Mouse (Mus musculus): ENCODE data around the gene Stag3. TPM values are rescaled to one million over a fixed set of nuclear protein-coding genes. Genes with fewer than 3 reads are reported as not detected.

Gene Stag3
- total and polyA plus RNA-seq, 3 experiments: 0.07 TPM; not detected in 2

- TF ChIP-seq TAL1 (IDR thresholded peaks at IDR 0.05; ENCODE audit: low read length) (no peak; the same call in 1 of the 2 replicates), ELF1 (IDR thresholded peaks at IDR 0.05; ENCODE audit: low read depth, low read length) (no peak), E2F4 (IDR thresholded peaks at IDR 0.05; ENCODE audit: borderline replicate concordance, low read depth, low read length) (no peak), MXI1 (IDR thresholded peaks at IDR 0.05; ENCODE audit: low read depth, low read length) (0 out of 2 replicates have a peak, but pooled peaks have one; percentile 16), KAT2A (conservative IDR thresholded peaks at IDR 0.05; ENCODE audit: low read depth, low read length) (no peak), USF2 (IDR thresholded peaks at IDR 0.05; ENCODE audit: borderline replicate concordance in 1 of 2, insufficient read depth in 1 of 2, low read depth in 1 of 2, low read length in 2 of 2) (no peak), MEF2A (IDR thresholded peaks at IDR 0.05; ENCODE audit: extremely low read depth, insufficient replicate concordance, low read depth, low read length, poor library complexity, severe bottlenecking) (no peak), ZMIZ1 (IDR thresholded peaks at IDR 0.05; ENCODE audit: low read depth, low read length) (no peak), GATA1 (IDR thresholded peaks at IDR 0.05; ENCODE audit: low read depth, low read length) (0 out of 2 replicates have a peak, but pooled peaks have one; percentile 20), SIN3A (IDR thresholded peaks at IDR 0.05; ENCODE audit: low read length) (no peak; the same call in 1 of the 2 replicates), MYC (IDR thresholded peaks at IDR 0.05; ENCODE audit: low read depth, low read length) (no peak), CTCF (IDR thresholded peaks at IDR 0.05 in 2 of 3, conservative IDR thresholded peaks at IDR 0.05 in 1 of 3; ENCODE audit: control insufficient read depth in 1 of 3, insufficient read depth in 1 of 3, low read depth in 2 of 3, low read length in 3 of 3, poor library complexity in 1 of 3, severe bottlenecking in 1 of 3) (no peak), MYB (IDR thresholded peaks at IDR 0.05; ENCODE audit: low read depth, low read length) (no peak), JUND (IDR thresholded peaks at IDR 0.05; ENCODE audit: low read depth, low read length) (no peak), MAFK (IDR thresholded peaks at IDR 0.05; ENCODE audit: borderline replicate concordance, low read depth, low read length) (no peak), BHLHE40 (IDR thresholded peaks at IDR 0.05; ENCODE audit: borderline replicate concordance, low read depth, low read length) (no peak), NELFE (IDR thresholded peaks at IDR 0.05; ENCODE audit: low read depth, low read length) (no peak), UBTF (IDR thresholded peaks at IDR 0.05; ENCODE audit: borderline replicate concordance, insufficient read depth, low read depth, low read length) (no peak), POLR2AphosphoS2 (IDR thresholded peaks at IDR 0.05; ENCODE audit: low read length) (no peak; the same call in 1 of the 2 replicates), RCOR1 (IDR thresholded peaks at IDR 0.05; ENCODE audit: low read depth, low read length) (peak; percentile 57), RAD21 (IDR thresholded peaks at IDR 0.05; ENCODE audit: low read depth, low read length) (no peak), NRF1 (IDR thresholded peaks at IDR 0.05; ENCODE audit: insufficient read depth, low read depth, low read length, poor library complexity, severe bottlenecking) (no peak)
These were observed 23.0 kb upstream of the Stag3 start (continued) for GRCm38 (mm10) chr5:138256966-138257584.

GRCm38 (mm10) chr5:138257585-138257978 is 22.5 kb upstream of the Stag3 start:
- Histone ChIP-seq H3K9ac (ENCODE audit: control insufficient read depth, low read depth, low read length, poor library complexity, severe bottlenecking) (peak overlapping the region; percentile 1; the same call in 1 of the 2 replicates), H3K27me3 (ENCODE audit: control insufficient read depth in 1 of 2, insufficient read depth in 2 of 2, low read length in 2 of 2) (no peaks in the 10 kb centered on the region; a peak in 1 of 4 replicates), H3K9me3 (replicated peaks; ENCODE audit: insufficient read depth, low read length) (no peaks in the 10 kb centered on the region), H3K36me3 (ENCODE audit: control insufficient read depth in 1 of 2, insufficient read depth in 2 of 2, low read length in 2 of 2) (peaks cover 3 to 61% of the 10 kb centered on the region in 2 experiments; a peak in 3 of 4 replicates), H3K4me1 (ENCODE audit: control insufficient read depth in 1 of 2, insufficient read depth in 2 of 2, low read length in 2 of 2) (peaks cover 12 to 68% of the 10 kb centered on the region in 2 experiments), H3K79me2 (ENCODE audit: control insufficient read depth, insufficient read depth, low read length, poor library complexity) (peaks cover 30% of the 10 kb centered on the region), H3K4me3 (ENCODE audit: control insufficient read depth in 1 of 2, insufficient read depth in 1 of 2, low read depth in 2 of 2, low read length in 2 of 2) (no peak overlapping the region), H3K27ac (ENCODE audit: control insufficient read depth, low read depth, low read length) (peak overlapping the region; percentile 73)
- peak; percentile 26 for DNase-seq (ENCODE audit: low read depth, low spot score)
- TF ChIP-seq HCFC1 (IDR thresholded peaks at IDR 0.05; ENCODE audit: low read depth, low read length): no peak
- no peak for TF ChIP-seq RAD21 (IDR thresholded peaks at IDR 0.05; ENCODE audit: low read depth, low read length)
- no peak for TF ChIP-seq E2F4 (IDR thresholded peaks at IDR 0.05; ENCODE audit: borderline replicate concordance, low read depth, low read length)
- no peak for TF ChIP-seq POLR2AphosphoS5 (IDR thresholded peaks at IDR 0.05; ENCODE audit: borderline replicate concordance, low read depth, low read length)
- TF ChIP-seq SMC3 (IDR thresholded peaks at IDR 0.05; ENCODE audit: low read depth, low read length): no peak
- TF ChIP-seq BHLHE40 (IDR thresholded peaks at IDR 0.05; ENCODE audit: borderline replicate concordance, low read depth, low read length): no peak
- no peak for TF ChIP-seq TBP (IDR thresholded peaks at IDR 0.05; ENCODE audit: low read depth, low read length)
- TF ChIP-seq ZMIZ1 (IDR thresholded peaks at IDR 0.05; ENCODE audit: low read depth, low read length): peak; percentile 61; the same call in 1 of the 2 replicates
- TF ChIP-seq CTCF (IDR thresholded peaks at IDR 0.05 in 2 of 3, conservative IDR thresholded peaks at IDR 0.05 in 1 of 3; ENCODE audit: control insufficient read depth in 1 of 3, insufficient read depth in 1 of 3, low read depth in 2 of 3, low read length in 3 of 3, poor library complexity in 1 of 3, severe bottlenecking in 1 of 3): no peak
- no peak for TF ChIP-seq NRF1 (IDR thresholded peaks at IDR 0.05; ENCODE audit: insufficient read depth, low read depth, low read length, poor library complexity, severe bottlenecking)
- no peak for TF ChIP-seq MYB (IDR thresholded peaks at IDR 0.05; ENCODE audit: low read depth, low read length)
- no peak for TF ChIP-seq GATA1 (IDR thresholded peaks at IDR 0.05; ENCODE audit: low read depth, low read length)
- no peak for TF ChIP-seq MEF2A (IDR thresholded peaks at IDR 0.05; ENCODE audit: extremely low read depth, insufficient replicate concordance, low read depth, low read length, poor library complexity, severe bottlenecking)
- TF ChIP-seq CHD1 (IDR thresholded peaks at IDR 0.05; ENCODE audit: low read depth, low read length): peak; percentile 54; the same call in 1 of the 2 replicates
- peak; percentile 60 for TF ChIP-seq POLR2AphosphoS2 (IDR thresholded peaks at IDR 0.05; ENCODE audit: low read length)
- TF ChIP-seq NELFE (IDR thresholded peaks at IDR 0.05; ENCODE audit: low read depth, low read length): no peak
- no peak for TF ChIP-seq USF2 (IDR thresholded peaks at IDR 0.05; ENCODE audit: borderline replicate concordance in 1 of 2, insufficient read depth in 1 of 2, low read depth in 1 of 2, low read length in 2 of 2)
- peak in 1 of 2 experiments; percentile 21; a peak in 1 of 4 replicates for TF ChIP-seq EP300 (IDR thresholded peaks at IDR 0.05; ENCODE audit: low read depth in 1 of 2, low read length in 2 of 2)
- TF ChIP-seq RCOR1 (IDR thresholded peaks at IDR 0.05; ENCODE audit: low read depth, low read length): 0 out of 2 replicates have a peak, but pooled peaks have one; percentile 39
- TF ChIP-seq USF1 (IDR thresholded peaks at IDR 0.05; ENCODE audit: low read depth, low read length): no peak
